Mouse (Mus musculus) C2C12 (cell line): ENCODE data around the gene Nrip3. TPM values are rescaled to one million over a fixed set of nuclear protein-coding genes. Genes with fewer than 3 reads are reported as not detected.

Source experiments
- H3K27me3 ChIP-seq: one replicate; pipeline ENCODE4 v1.6.1; 2011; ENCODE audit not compliant: control insufficient read depth, insufficient read depth, insufficient read length
- H3K36me3 ChIP-seq: one replicate; pipeline ENCODE4 v1.6.1; 2011; ENCODE audit not compliant: control insufficient read depth, insufficient read depth
- H3K4me3 ChIP-seq: one replicate; pipeline ENCODE4 v1.5.1; 2011; ENCODE audit warnings: mild to moderate bottlenecking, control low read depth; ENCODE audit not compliant: poor library complexity, insufficient read depth, severe bottlenecking
- H3K79me2 ChIP-seq: one replicate; pipeline ENCODE4 v1.6.1; 2011; ENCODE audit not compliant: control insufficient read depth, insufficient read depth
- H3K79me3 ChIP-seq: one replicate; pipeline ENCODE4 v1.6.1; 2011; ENCODE audit warnings: low read depth, control low read depth
- H3ac ChIP-seq: one replicate; pipeline ENCODE3; 2011; ENCODE audit warnings: low read depth; ENCODE audit not compliant: control insufficient read depth, insufficient read length
- CEBPB ChIP-seq: IDR thresholded peaks from one replicate; pipeline ENCODE4 v1.6.1; 2011; ENCODE audit warnings: low read depth, mild to moderate bottlenecking, control low read depth, moderate library complexity
- CTCF ChIP-seq: IDR thresholded peaks from one replicate; pipeline ENCODE4 v1.5.1; 2011; ENCODE audit not compliant: control insufficient read depth, insufficient read depth, insufficient read length
- FOSL1 ChIP-seq: IDR thresholded peaks from one replicate; pipeline ENCODE4 v1.8.0; 2011; ENCODE audit warnings: mild to moderate bottlenecking, low read length; ENCODE audit not compliant: poor library complexity, insufficient read depth, severe bottlenecking
- MAX ChIP-seq: IDR thresholded peaks from one replicate; pipeline ENCODE4 v1.6.1; 2011; ENCODE audit warnings: mild to moderate bottlenecking, control low read depth
- MYOD1 ChIP-seq: IDR thresholded peaks from one replicate; pipeline ENCODE4 v1.6.1; 2011; ENCODE audit warnings: low read depth; ENCODE audit not compliant: control insufficient read depth, insufficient read length
- MYOG ChIP-seq: IDR thresholded peaks from one replicate; pipeline ENCODE4 v1.6.1; 2011; ENCODE audit not compliant: control insufficient read depth, insufficient read length; ENCODE audit errors: extremely low read depth
- USF1 ChIP-seq: IDR thresholded peaks from one replicate; pipeline ENCODE4 v1.6.1; 2011; ENCODE audit warnings: low read depth, mild to moderate bottlenecking, control low read depth, moderate library complexity
- polyA plus RNA-seq: library from polyadenylated mRNA; unstranded; fragments of >200 nt; fragmentation: generic; extraction: Trizol; gene quantifications from one replicate; pipeline ENCODE4 v1.2.1, GENCODE M21; 2012; ENCODE audit warnings: missing spikeins

The Nrip3 gene
- polyA plus RNA-seq, 1 experiment, result not detected

- H3K79me2 ChIP-seq, result no peaks in the 10 kb centered on the region
- TF ChIP-seq MYOD1, result no peak
- TF ChIP-seq CTCF, result no peak
- no peak for TF ChIP-seq MYOG
- TF ChIP-seq FOSL1, result no peak
- TF ChIP-seq MAX, result no peak
- no peak for TF ChIP-seq CEBPB
- no peak for TF ChIP-seq USF1
- H3K36me3 ChIP-seq, result no peaks in the 10 kb centered on the region
- H3K79me3 ChIP-seq, result no peaks in the 10 kb centered on the region
- H3ac ChIP-seq, result no peak overlapping the region
- peaks cover 24% of the 10 kb centered on the region for H3K27me3 ChIP-seq
- H3K4me3 ChIP-seq, result no peak overlapping the region
Measured at GRCm38 (mm10) chr7:109813330-109814140, 31.7 kb upstream of the Nrip3 start.

DNA sequence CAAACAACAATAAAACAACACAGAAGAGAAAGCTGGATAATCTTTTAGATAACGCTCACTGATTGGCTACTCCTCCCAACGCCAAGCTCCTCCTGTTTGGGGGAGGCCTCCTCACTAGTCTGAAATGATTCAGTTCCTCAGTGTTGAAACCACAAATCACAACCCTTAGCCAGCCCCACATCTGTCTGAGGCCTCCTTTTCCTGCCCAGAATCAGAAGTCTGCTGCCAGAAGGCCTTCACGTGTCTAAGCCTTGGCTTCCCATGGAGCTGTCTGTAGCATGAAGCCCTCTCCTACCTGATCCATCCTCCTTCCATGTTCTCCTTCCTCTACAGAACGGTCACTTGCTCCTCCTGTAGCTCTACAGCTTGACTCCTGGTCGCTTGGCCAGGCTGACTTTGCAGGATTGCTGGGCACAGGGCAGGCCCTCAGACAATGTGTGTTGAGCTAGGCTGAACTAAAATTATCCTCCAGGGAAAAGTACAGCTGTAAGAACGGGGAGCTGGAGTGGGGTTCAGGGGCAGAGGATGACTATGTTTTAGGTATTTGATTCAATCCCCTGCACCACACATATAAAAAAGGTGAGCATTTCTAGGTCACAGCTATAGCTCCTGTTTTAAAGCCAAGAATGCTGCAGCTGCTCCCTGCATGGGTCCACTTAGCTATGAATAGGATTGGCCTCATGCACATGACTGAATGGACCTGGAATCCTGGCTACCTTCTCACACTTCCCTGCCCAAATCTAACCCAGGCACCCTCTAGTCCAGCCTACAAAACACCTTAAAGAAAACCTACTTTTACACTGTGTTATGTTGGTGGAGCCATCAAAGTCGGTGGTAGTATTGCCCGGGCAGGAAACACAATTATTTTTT, 26.0 kb upstream of the Nrip3 start:
- no peaks in the 10 kb centered on the region for H3K79me2 ChIP-seq
- no peaks in the 10 kb centered on the region for H3K79me3 ChIP-seq
- H3ac ChIP-seq, result no peak overlapping the region
- H3K36me3 ChIP-seq, result no peaks in the 10 kb centered on the region
- peaks cover 7% of the 10 kb centered on the region for H3K27me3 ChIP-seq
- TF ChIP-seq FOSL1 (no peak), MYOD1 (no peak), MYOG (no peak)
- H3K4me3 ChIP-seq, result no peak overlapping the region

DNA sequence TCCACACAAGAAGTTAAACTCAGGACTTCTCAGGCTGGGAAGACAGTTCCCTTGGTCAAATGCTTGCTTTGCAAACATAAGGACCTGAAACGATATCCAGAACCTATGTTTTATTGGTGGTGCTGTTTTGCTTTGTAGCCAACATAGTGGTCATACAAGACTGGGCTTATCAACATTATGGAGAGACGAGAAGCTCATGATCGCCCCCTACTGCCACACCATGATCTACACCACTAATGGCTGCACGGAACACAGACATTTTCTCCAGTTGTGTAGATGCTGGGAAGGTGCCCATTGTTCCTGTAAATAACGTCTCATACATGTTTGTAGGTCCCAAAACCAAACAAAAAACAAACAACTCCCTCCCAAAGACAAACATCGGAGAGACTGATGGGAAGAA, 23.0 kb upstream of the Nrip3 start:
- Histone ChIP-seq H3K79me2 (no peaks in the 10 kb centered on the region), H3K36me3 (no peaks in the 10 kb centered on the region), H3K79me3 (no peaks in the 10 kb centered on the region), H3K27me3 (no peaks in the 10 kb centered on the region), H3K4me3 (no peak overlapping the region), H3ac (no peak overlapping the region)
- TF ChIP-seq MYOG (no peak), MAX (no peak), CEBPB (no peak), FOSL1 (no peak), CTCF (no peak), USF1 (no peak), MYOD1 (no peak)

DNA sequence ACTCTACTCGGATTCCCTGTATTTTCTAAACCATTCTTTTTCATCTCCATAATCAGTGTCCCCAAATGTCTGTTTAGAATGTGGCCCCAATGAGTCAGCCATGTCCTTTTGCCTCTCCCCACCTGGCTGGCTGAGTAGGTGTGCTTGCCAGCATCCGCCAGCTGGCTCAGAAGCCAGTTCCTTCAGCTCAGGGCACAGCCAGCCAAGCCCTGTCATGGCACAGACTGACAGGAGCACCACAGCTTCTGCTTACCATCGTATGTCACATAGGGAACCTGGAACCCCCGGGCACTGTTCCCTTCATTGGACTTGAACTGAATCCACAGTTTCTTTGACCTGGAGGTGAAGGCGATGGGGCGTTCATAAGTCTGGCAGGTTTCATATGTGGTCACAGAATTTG, 22.5 kb upstream of the Nrip3 start:
- H3ac ChIP-seq, result no peak overlapping the region
- TF ChIP-seq CEBPB (no peak), MAX (no peak), USF1 (no peak), MYOD1 (no peak), MYOG (no peak), CTCF (no peak), FOSL1 (no peak)
- no peaks in the 10 kb centered on the region for H3K36me3 ChIP-seq
- no peak overlapping the region for H3K4me3 ChIP-seq
- H3K79me3 ChIP-seq, result no peaks in the 10 kb centered on the region
- no peaks in the 10 kb centered on the region for H3K79me2 ChIP-seq
- no peaks in the 10 kb centered on the region for H3K27me3 ChIP-seq

- no peak for TF ChIP-seq USF1
- H3K27me3 ChIP-seq, result no peaks in the 10 kb centered on the region
- H3ac ChIP-seq, result no peak overlapping the region
- no peaks in the 10 kb centered on the region for H3K79me3 ChIP-seq
- no peaks in the 10 kb centered on the region for H3K36me3 ChIP-seq
- H3K79me2 ChIP-seq, result no peaks in the 10 kb centered on the region
- H3K4me3 ChIP-seq, result no peak overlapping the region
Measured at GRCm38 (mm10) chr7:109803516-109803915, 21.7 kb upstream of the Nrip3 start.

- TF ChIP-seq CTCF (no peak), FOSL1 (no peak), CEBPB (no peak), MYOG (no peak), USF1 (no peak), MAX (no peak), MYOD1 (no peak)
- no peak overlapping the region for H3K4me3 ChIP-seq
- H3ac ChIP-seq, result no peak overlapping the region
- no peaks in the 10 kb centered on the region for H3K79me2 ChIP-seq
- no peaks in the 10 kb centered on the region for H3K27me3 ChIP-seq
- no peaks in the 10 kb centered on the region for H3K79me3 ChIP-seq
- no peaks in the 10 kb centered on the region for H3K36me3 ChIP-seq
Measured at GRCm38 (mm10) chr7:109800626-109801025, 18.8 kb upstream of the Nrip3 start.
